Comparison of ENCODE assay signal across 9 mouse cellular contexts in genomic region chr10:63886449-63887088, GRCm38 (mm10). TPM values are rescaled to one million over a fixed set of nuclear protein-coding genes. Genes with fewer than 3 reads are reported as not detected.
DNase-seq lines count a peak whose midpoint lies in the region; ATAC-seq and TF ChIP-seq lines count a peak whose summit lies in the region.
"Had no signal": no experiment of that assay in that cellular context is flagged by ENCODE, and none has a peak within 500 bp of the region (broad histone marks: within the 10 kb centered on the region; RNA-seq: fewer than 3 reads in every experiment).

No protein-coding gene starts in this region.

- no peaks in the 10 kb centered on the region for H3K4me1 ChIP-seq in stomach, embryonic 14.5 days (ENCODE audit: control insufficient read depth, insufficient read depth, low read length)
- no peaks in the 10 kb centered on the region for H3K4me1 ChIP-seq in stomach, postnatal 0 days (replicated peaks; ENCODE audit: control insufficient read depth, insufficient read depth)
- H3K4me1 ChIP-seq in heart, embryonic 15.5 days (replicated peaks), result no peaks in the 10 kb centered on the region; the same call in 1 of the 2 replicates
- H3K4me1 ChIP-seq: embryonic facial prominence, embryonic 10.5 days had no signal

- 0 out of 2 replicates have a peak overlapping the region, but pooled peaks have one; percentile 0 for H3K4me2 ChIP-seq in stomach, embryonic 14.5 days (replicated peaks; ENCODE audit: low read depth, low read length)
- H3K4me2 ChIP-seq in stomach, postnatal 0 days (replicated peaks; ENCODE audit: low read depth), result no peak overlapping the region
- H3K4me2 ChIP-seq in heart, embryonic 15.5 days, result peak overlapping the region; percentile 59

- 64% methylated on average over 23 of the region's 23 CpGs for WGBS in stomach, embryonic 14.5 days
- WGBS in stomach, postnatal 0 days, result 66% methylated on average over 23 of the region's 23 CpGs
- 29% methylated on average over 23 of the region's 23 CpGs for WGBS in heart, embryonic 15.5 days

- peak; percentile 9 to 17 for DNase-seq in frontal cortex, postnatal 36 days (ENCODE audit: low spot score in 2 of 2)
- no peak for DNase-seq in frontal cortex, postnatal 14 days (ENCODE audit: low spot score in 2 of 2)
- DNase-seq in stomach, postnatal 0 days (ENCODE audit: low spot score), result no peak
- DNase-seq in yolk sac, embryonic 10.5 days (ENCODE audit: low spot score), result peak; percentile 1
- DNase-seq in spleen, postnatal 10 days (ENCODE audit: low spot score in 2 of 2), result no peak
- DNase-seq in adipocyte (ENCODE audit: low spot score), result no peak

- no peak overlapping the region for H3K9ac ChIP-seq in stomach, embryonic 14.5 days (replicated peaks; ENCODE audit: low read depth, low read length)
- H3K9ac ChIP-seq in stomach, postnatal 0 days (ENCODE audit: low read length), result no peak overlapping the region
- H3K9ac ChIP-seq in heart, embryonic 15.5 days, result no peak overlapping the region

- H3K27ac ChIP-seq in stomach, embryonic 14.5 days (ENCODE audit: low read length), result no peak overlapping the region
- H3K27ac ChIP-seq in stomach, postnatal 0 days (replicated peaks), result no peak overlapping the region
- H3K27ac ChIP-seq in heart, embryonic 15.5 days, result peak overlapping the region; percentile 53; the same call in 1 of the 2 replicates
- H3K27ac ChIP-seq: embryonic facial prominence, embryonic 10.5 days had no signal

- H3K9me3 ChIP-seq in stomach, embryonic 14.5 days (ENCODE audit: control insufficient read depth, low read depth, low read length), result no peaks in the 10 kb centered on the region
- no peaks in the 10 kb centered on the region for H3K9me3 ChIP-seq in stomach, postnatal 0 days (ENCODE audit: control insufficient read depth, low read length)
- H3K9me3 ChIP-seq in heart, embryonic 15.5 days (replicated peaks), result no peaks in the 10 kb centered on the region
- H3K9me3 ChIP-seq: embryonic facial prominence, embryonic 10.5 days had no signal

- H3K27me3 ChIP-seq in stomach, embryonic 14.5 days (ENCODE audit: control insufficient read depth, insufficient read depth, low read length), result no peaks in the 10 kb centered on the region
- no peaks in the 10 kb centered on the region for H3K27me3 ChIP-seq in stomach, postnatal 0 days (ENCODE audit: control insufficient read depth, insufficient read depth, low read length)
- no peaks in the 10 kb centered on the region for H3K27me3 ChIP-seq in heart, embryonic 15.5 days

- no peak for TF ChIP-seq EP300 in stomach, postnatal 0 days (optimal IDR thresholded peaks at IDR 0.05)

- H3K36me3 ChIP-seq in stomach, embryonic 14.5 days (ENCODE audit: control insufficient read depth, insufficient read depth, low read length), result no peaks in the 10 kb centered on the region
- H3K36me3 ChIP-seq in stomach, postnatal 0 days (ENCODE audit: control insufficient read depth, insufficient read depth, low read length), result no peaks in the 10 kb centered on the region
- H3K36me3 ChIP-seq in heart, embryonic 15.5 days, result no peaks in the 10 kb centered on the region
- H3K36me3 ChIP-seq: embryonic facial prominence, embryonic 10.5 days had no signal

- TF ChIP-seq CTCF in stomach, postnatal 0 days (IDR thresholded peaks at IDR 0.05; ENCODE audit: low read depth), result no peak

- no peak overlapping the region for H3K4me3 ChIP-seq in stomach, embryonic 14.5 days (ENCODE audit: low read depth, low read length)
- no peak overlapping the region for H3K4me3 ChIP-seq in stomach, postnatal 0 days (ENCODE audit: low read depth, low read length)
- H3K4me3 ChIP-seq in heart, embryonic 15.5 days, result peak overlapping the region; percentile 39
- H3K4me3 ChIP-seq: embryonic facial prominence, embryonic 10.5 days had no signal

- ATAC-seq in stomach, embryonic 14.5 days (ENCODE audit: insufficient number of reproducible peaks, insufficient read depth, low FRiP score, low read depth), result no peak
- no peak for ATAC-seq in stomach, postnatal 0 days (ENCODE audit: low FRiP score, low TSS enrichment)
- peak; percentile 22; the same call in 1 of the 2 replicates for ATAC-seq in heart, embryonic 15.5 days (replicated peaks; ENCODE audit: insufficient number of reproducible peaks, insufficient read depth, low FRiP score, low read depth)

RNA-seq across cellular contexts. Expression of gene Gm10118, which starts 40.7 kb away (rescaled TPM):
- polyA plus RNA-seq in stomach, embryonic 14.5 days (2014; fragmentation: Nextera tagmentation; extraction: Ambion mirVana), result 0.09 TPM in 1 of 2 replicates, not detected in the other
- polyA plus RNA-seq in stomach, postnatal 0 days (2015; fragmentation: Nextera tagmentation; extraction: Ambion mirVana), result 0.06 TPM in 2 replicates
- polyA plus RNA-seq in heart, embryonic 15.5 days (2015; fragmentation: Nextera tagmentation; extraction: Ambion mirVana), result 2.0 and 2.2 TPM in 2 replicates
- polyA plus RNA-seq: embryonic facial prominence, embryonic 10.5 days had no signal

Comparison
In these comparisons a context has a peak if more than half of its experiments do, and no peak if none do; other contexts are left out.
1. DNase-seq: peak in frontal cortex, postnatal 36 days (2 of 2) and yolk sac, embryonic 10.5 days (single experiment); none in frontal cortex, postnatal 14 days (0 of 2), stomach, postnatal 0 days (single experiment), spleen, postnatal 10 days (0 of 2) and adipocyte (single experiment).